Mouse (Mus musculus): ENCODE measurements around the gene Triobp. TPM values are rescaled to one million over a fixed set of nuclear protein-coding genes. Genes with fewer than 3 reads are reported as not detected.
"Not testable (repeated sequence)": the region's sequence is repeated elsewhere in the genome, so short reads cannot be mapped to it uniquely, and the experiment has no call there.

Triobp gene
- polyA plus RNA-seq, 1 experiment from 2014 or later = 135 TPM

- H3K27me3 ChIP-seq = no peaks in the 10 kb centered on the region
- CTCF ChIA-PET = interaction anchor here (0.9 to 1.5 kb wide), 2 partner anchors 8 to 43 kb away, joined by 3 to 4 read pairs; no protein-coding TSS in a partner anchor
- no peak for ATAC-seq
- DNase-seq (ENCODE audit: low read depth, low spot score) = no peak
- POLR2A ChIA-PET = no interaction called here
- no peak for TF ChIP-seq CTCF (IDR thresholded peaks at IDR 0.05)
- in situ Hi-C loops (cut with MboI; ENCODE audit: low pct_unique_long_range_greater_than_20kb) = no loop called here
These were observed 48.4 kb downstream of the Triobp start for GRCm38 (mm10) chr15:78995916-78996315.

GRCm38 (mm10) chr15:78996663-78997062 is 49.1 kb downstream of the Triobp start:
- no peak for TF ChIP-seq CTCF (IDR thresholded peaks at IDR 0.05)
- ChIA-PET CTCF (interaction anchor here (1.5 kb wide), 1 partner anchor 8 kb away, joined by 4 read pairs; no protein-coding TSS in a partner anchor), POLR2A (no interaction called here)
- ATAC-seq = no peak
- H3K27me3 ChIP-seq = no peaks in the 10 kb centered on the region
- in situ Hi-C loops (cut with MboI; ENCODE audit: low pct_unique_long_range_greater_than_20kb) = no loop called here
- DNase-seq (ENCODE audit: low read depth, low spot score) = no peak

GRCm38 (mm10) chr15:78998348-78998747 is 50.8 kb downstream of the Triobp start:
- ATAC-seq (no peak), DNase-seq (ENCODE audit: low read depth, low spot score) (no peak)
- POLR2A ChIA-PET = no interaction called here
- no peak for TF ChIP-seq CTCF (IDR thresholded peaks at IDR 0.05)
- H3K27me3 ChIP-seq = no peaks in the 10 kb centered on the region
- CTCF ChIA-PET = no interaction called here
- in situ Hi-C loops (cut with MboI; ENCODE audit: low pct_unique_long_range_greater_than_20kb) = no loop called here

GRCm38 (mm10) chr15:78999586-78999985 is 52.1 kb downstream of the Triobp start:
- TF ChIP-seq CTCF (IDR thresholded peaks at IDR 0.05) = no peak
- in situ Hi-C loops (cut with MboI; ENCODE audit: low pct_unique_long_range_greater_than_20kb) = no loop called here
- DNase-seq (ENCODE audit: low read depth, low spot score) (no peak), ATAC-seq (no peak)
- ChIA-PET POLR2A (interaction anchor here (1.5 kb wide), 1 partner anchor 13 kb away, joined by 5 read pairs; no protein-coding TSS in a partner anchor), CTCF (no interaction called here)
- no peaks in the 10 kb centered on the region for H3K27me3 ChIP-seq

- ChIA-PET CTCF (no interaction called here), POLR2A (interaction anchor here (0.5 to 1.5 kb wide), 2 partner anchors 12 to 106 kb away, joined by 3 to 5 read pairs; no protein-coding TSS in a partner anchor)
- DNase-seq (ENCODE audit: low read depth, low spot score) (no peak), ATAC-seq (no peak)
- in situ Hi-C loops (cut with MboI; ENCODE audit: low pct_unique_long_range_greater_than_20kb) = no loop called here
- H3K27me3 ChIP-seq = no peaks in the 10 kb centered on the region
- no peak for TF ChIP-seq CTCF (IDR thresholded peaks at IDR 0.05)
These were observed 52.9 kb downstream of the Triobp start for GRCm38 (mm10) chr15:79000357-79000791.

- ChIA-PET CTCF (interaction anchor here (1.2 kb wide), 1 partner anchor 8 kb away, joined by 4 read pairs; no protein-coding TSS in a partner anchor), POLR2A (no interaction called here)
- in situ Hi-C loops (cut with MboI; ENCODE audit: low pct_unique_long_range_greater_than_20kb) = no loop called here
- TF ChIP-seq CTCF (IDR thresholded peaks at IDR 0.05) = no peak
- no peak for ATAC-seq
- DNase-seq (ENCODE audit: low read depth, low spot score) = no peak
- H3K27me3 ChIP-seq = no peaks in the 10 kb centered on the region
These were observed 54.0 kb downstream of the Triobp start for GRCm38 (mm10) chr15:79001559-79001958.

- ChIA-PET POLR2A (no interaction called here), CTCF (interaction anchor here (1.2 kb wide), 1 partner anchor 9 kb away, joined by 4 read pairs; no protein-coding TSS in a partner anchor)
- H3K27me3 ChIP-seq = no peaks in the 10 kb centered on the region
- DNase-seq (ENCODE audit: low read depth, low spot score) = no peak
- in situ Hi-C loops (cut with MboI; ENCODE audit: low pct_unique_long_range_greater_than_20kb) = no loop called here
- ATAC-seq = no peak
- no peak for TF ChIP-seq CTCF (IDR thresholded peaks at IDR 0.05)
These were observed 54.5 kb downstream of the Triobp start for GRCm38 (mm10) chr15:79002036-79002435.

- ChIA-PET POLR2A (no interaction called here), CTCF (no interaction called here)
- TF ChIP-seq CTCF (IDR thresholded peaks at IDR 0.05) = no peak
- ATAC-seq (no peak), DNase-seq (ENCODE audit: low read depth, low spot score) (no peak)
- no peaks in the 10 kb centered on the region for H3K27me3 ChIP-seq
- in situ Hi-C loops (cut with MboI; ENCODE audit: low pct_unique_long_range_greater_than_20kb) = no loop called here
These were observed 55.6 kb downstream of the Triobp start for GRCm38 (mm10) chr15:79003079-79003478.

GRCm38 (mm10) chr15:79005581-79005980 is 58.1 kb downstream of the Triobp start:
- ATAC-seq = no peak
- no peaks in the 10 kb centered on the region for H3K27me3 ChIP-seq
- CTCF ChIA-PET = interaction anchor here (1.1 kb wide), 1 partner anchor 32 kb away, joined by 3 read pairs; no protein-coding TSS in a partner anchor
- TF ChIP-seq CTCF (IDR thresholded peaks at IDR 0.05) = no peak
- DNase-seq (ENCODE audit: low read depth, low spot score) = no peak
- POLR2A ChIA-PET = no interaction called here
- in situ Hi-C loops (cut with MboI; ENCODE audit: low pct_unique_long_range_greater_than_20kb) = no loop called here

GRCm38 (mm10) chr15:79006638-79007037 is 59.1 kb downstream of the Triobp start:
- DNase-seq (ENCODE audit: low read depth, low spot score) (no peak), ATAC-seq (no peak)
- in situ Hi-C loops (cut with MboI; ENCODE audit: low pct_unique_long_range_greater_than_20kb) = no loop called here
- no peak for TF ChIP-seq CTCF (IDR thresholded peaks at IDR 0.05)
- CTCF ChIA-PET = interaction anchor here (1.1 kb wide), 1 partner anchor 31 kb away, joined by 3 read pairs; no protein-coding TSS in a partner anchor
- POLR2A ChIA-PET = no interaction called here
- H3K27me3 ChIP-seq = no peaks in the 10 kb centered on the region

GRCm38 (mm10) chr15:79007059-79007458 is 59.5 kb downstream of the Triobp start:
- ChIA-PET POLR2A (no interaction called here), CTCF (no interaction called here)
- H3K27me3 ChIP-seq = no peaks in the 10 kb centered on the region
- no peak for DNase-seq (ENCODE audit: low read depth, low spot score)
- in situ Hi-C loops (cut with MboI; ENCODE audit: low pct_unique_long_range_greater_than_20kb) = no loop called here
- no peak for ATAC-seq
- no peak for TF ChIP-seq CTCF (IDR thresholded peaks at IDR 0.05)

- POLR2A ChIA-PET; CTCF ChIA-PET; ATAC-seq; DNase-seq (ENCODE audit: low read depth, low spot score); in situ Hi-C loops (cut with MboI; ENCODE audit: low pct_unique_long_range_greater_than_20kb); H3K27me3 ChIP-seq: not testable (repeated sequence)
These were observed 60.3 kb downstream of the Triobp start for GRCm38 (mm10) chr15:79007836-79008235.
